23 mouse cellular contexts compared by ENCODE assay signal in the genomic region with DNA sequence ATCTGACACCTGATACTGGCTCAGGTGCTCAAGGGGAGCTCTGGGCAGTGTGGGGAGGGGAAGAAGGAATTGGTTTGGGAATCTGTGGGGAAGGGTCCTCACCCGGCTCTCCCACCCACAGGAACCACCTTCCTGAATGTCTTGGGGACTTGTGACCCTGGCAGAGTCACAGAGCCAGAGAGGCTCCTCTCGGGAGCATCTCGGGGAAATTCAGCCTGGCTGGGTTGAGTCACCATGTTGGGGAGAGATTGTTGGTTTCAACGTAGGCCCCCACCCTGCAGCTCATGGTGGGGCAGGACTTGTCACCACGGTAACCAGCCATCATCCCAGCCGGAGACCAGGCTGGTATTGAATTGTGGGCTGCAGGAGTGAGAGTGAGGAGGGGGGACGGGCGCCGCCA. TPM values are rescaled to one million over a fixed set of nuclear protein-coding genes. Genes with fewer than 3 reads are reported as not detected.
DNase-seq lines count a peak whose midpoint lies in the region; ATAC-seq and TF ChIP-seq lines count a peak whose summit lies in the region.
"Had no signal": no experiment of that assay in that cellular context is flagged by ENCODE, and none has a peak within 500 bp of the region (broad histone marks: within the 10 kb centered on the region; RNA-seq: fewer than 3 reads in every experiment).

No protein-coding gene starts in this region.

- no peak overlapping the region for H3K9ac ChIP-seq in hindbrain, embryonic 11.5 days (ENCODE audit: low read depth, low read length)
- no peak overlapping the region for H3K9ac ChIP-seq in hindbrain, embryonic 14.5 days
- H3K9ac ChIP-seq in ES-Bruce4 (ENCODE audit: low read depth, poor library complexity, severe bottlenecking), result no peak overlapping the region
- H3K9ac ChIP-seq: embryonic facial prominence, embryonic 12.5 days; forebrain, embryonic 13.5 days; hindbrain, embryonic 12.5 days had no signal

- no peaks in the 10 kb centered on the region for H3K36me3 ChIP-seq in hindbrain, embryonic 11.5 days (ENCODE audit: control insufficient read depth, insufficient read depth, low read length)
- no peaks in the 10 kb centered on the region for H3K36me3 ChIP-seq in hindbrain, embryonic 14.5 days (replicated peaks; ENCODE audit: control insufficient read depth, insufficient read depth)
- no peaks in the 10 kb centered on the region for H3K36me3 ChIP-seq in ES-Bruce4 (ENCODE audit: control insufficient read depth, insufficient read depth, low read length, poor library complexity, severe bottlenecking)
- no peaks in the 10 kb centered on the region for H3K36me3 ChIP-seq in embryonic facial prominence, embryonic 10.5 days (replicated peaks)
- H3K36me3 ChIP-seq: embryonic facial prominence, embryonic 12.5 days; hindbrain, embryonic 12.5 days had no signal

- H3K9me3 ChIP-seq in hindbrain, embryonic 11.5 days (ENCODE audit: control insufficient read depth, low read length), result no peaks in the 10 kb centered on the region
- no peaks in the 10 kb centered on the region for H3K9me3 ChIP-seq in hindbrain, embryonic 14.5 days (ENCODE audit: control insufficient read depth, low read length)
- H3K9me3 ChIP-seq in ES-Bruce4 (replicated peaks; ENCODE audit: control insufficient read depth, insufficient read depth, low read length, poor library complexity, severe bottlenecking), result no peaks in the 10 kb centered on the region
- H3K9me3 ChIP-seq in embryonic facial prominence, embryonic 10.5 days, result no peaks in the 10 kb centered on the region
- H3K9me3 ChIP-seq: embryonic facial prominence, embryonic 12.5 days; forebrain, embryonic 13.5 days; hindbrain, embryonic 12.5 days had no signal

- 0% methylated on average over 9 of the region's 9 CpGs for WGBS in hindbrain, embryonic 11.5 days
- WGBS in hindbrain, embryonic 14.5 days, result 2% methylated on average over 9 of the region's 9 CpGs
- 3% methylated on average over 9 of the region's 9 CpGs for WGBS in embryonic facial prominence, embryonic 10.5 days

- no peak for TF ChIP-seq CTCF in ES-Bruce4 (IDR thresholded peaks at IDR 0.05; ENCODE audit: low read depth, low read length)

- H3K27ac ChIP-seq in hindbrain, embryonic 11.5 days (ENCODE audit: low read depth, low read length), result no peak overlapping the region
- no peak overlapping the region for H3K27ac ChIP-seq in hindbrain, embryonic 14.5 days
- H3K27ac ChIP-seq in ES-Bruce4 (ENCODE audit: insufficient read depth, low read length), result no peak overlapping the region
- no peak overlapping the region for H3K27ac ChIP-seq in embryonic facial prominence, embryonic 10.5 days (replicated peaks)
- H3K27ac ChIP-seq: embryonic facial prominence, embryonic 12.5 days; forebrain, embryonic 13.5 days; heart, adult 2 months; hindbrain, embryonic 12.5 days; hindbrain, postnatal 0 days had no signal

- no peak for TF ChIP-seq POLR2A in ES-Bruce4 (IDR thresholded peaks at IDR 0.05; ENCODE audit: insufficient read depth, low read length)

- peaks cover 67% of the 10 kb centered on the region for H3K27me3 ChIP-seq in hindbrain, embryonic 11.5 days (ENCODE audit: control insufficient read depth, insufficient read depth, low read length)
- H3K27me3 ChIP-seq in hindbrain, embryonic 14.5 days (ENCODE audit: control insufficient read depth, insufficient read depth, low read length), result peaks cover 76% of the 10 kb centered on the region
- H3K27me3 ChIP-seq in ES-Bruce4 (ENCODE audit: control insufficient read depth, insufficient read depth, low read length, poor library complexity, severe bottlenecking), result peaks cover 10% of the 10 kb centered on the region
- peaks cover 100% of the 10 kb centered on the region for H3K27me3 ChIP-seq in embryonic facial prominence, embryonic 10.5 days (replicated peaks; ENCODE audit: low read depth, poor library complexity, severe bottlenecking)

- H3K4me1 ChIP-seq in hindbrain, embryonic 11.5 days (replicated peaks; ENCODE audit: control insufficient read depth, insufficient read depth, low read length), result no peaks in the 10 kb centered on the region
- no peaks in the 10 kb centered on the region for H3K4me1 ChIP-seq in hindbrain, embryonic 14.5 days (replicated peaks; ENCODE audit: control insufficient read depth, insufficient read depth, low read length)
- H3K4me1 ChIP-seq in ES-Bruce4 (ENCODE audit: control insufficient read depth, insufficient read depth, low read length), result no peaks in the 10 kb centered on the region
- H3K4me1 ChIP-seq in embryonic facial prominence, embryonic 10.5 days, result peaks cover 26% of the 10 kb centered on the region

- no peak overlapping the region for H3K4me3 ChIP-seq in hindbrain, embryonic 11.5 days (ENCODE audit: low read depth, low read length)
- no peak overlapping the region for H3K4me3 ChIP-seq in hindbrain, embryonic 14.5 days (replicated peaks; ENCODE audit: low read length)
- H3K4me3 ChIP-seq in ES-Bruce4 (ENCODE audit: low read depth, low read length), result peak overlapping the region; percentile 1; the same call in 1 of the 2 replicates
- 0 out of 2 replicates have a peak overlapping the region, but pooled peaks have one; percentile 5 for H3K4me3 ChIP-seq in embryonic facial prominence, embryonic 10.5 days
- H3K4me3 ChIP-seq: embryonic facial prominence, embryonic 12.5 days; forebrain, embryonic 13.5 days; heart, adult 2 months; hindbrain, embryonic 12.5 days had no signal

- peak; percentile 16 for DNase-seq in hindbrain, embryonic 11.5 days (ENCODE audit: low spot score)
- no peak for DNase-seq in hindbrain, embryonic 14.5 days (ENCODE audit: low spot score)
- peak; percentile 33 for DNase-seq in MN1 (ENCODE audit: low spot score)
- no peak for DNase-seq in embryonic facial prominence, embryonic 10.5 days (ENCODE audit: low spot score)
- DNase-seq in gastrocnemius, postnatal 14 days, result no peak
- DNase-seq: adrenal gland, postnatal 10 days; cerebellum, adult 11-12 months; cerebellum, adult 9-10 months; gastrocnemius, postnatal 10 days; heart, adult 2 months; heart, postnatal 36 days; kidney, adult 18-20 months had no signal

- intact Hi-C loops in gastrocnemius, postnatal 14 days (cut with DNase I; ENCODE audit: low total_unique reads), result no loop called here

- TF ChIP-seq EP300 in ES-Bruce4 (IDR thresholded peaks at IDR 0.05; ENCODE audit: insufficient read depth, low read depth, low read length), result no peak

- no peak for ATAC-seq in hindbrain, embryonic 11.5 days (ENCODE audit: low FRiP score)
- no peak for ATAC-seq in hindbrain, embryonic 14.5 days (ENCODE audit: low FRiP score)
- ATAC-seq in frontal cortex, adult (ENCODE audit: low TSS enrichment), result no peak
- ATAC-seq: forebrain, embryonic 13.5 days; hindbrain, postnatal 0 days had no signal

- H3K4me2 ChIP-seq in hindbrain, embryonic 11.5 days (replicated peaks; ENCODE audit: low read depth, low read length), result no peak overlapping the region
- no peak overlapping the region for H3K4me2 ChIP-seq in hindbrain, embryonic 14.5 days (replicated peaks)
- H3K4me2 ChIP-seq: embryonic facial prominence, embryonic 12.5 days; forebrain, embryonic 13.5 days; heart, embryonic 11.5 days; hindbrain, embryonic 12.5 days had no signal

RNA-seq across cellular contexts. Expression of a gene that starts 10.1 kb away (rescaled TPM):
- 2.1 and 3.5 TPM in 2 replicates for polyA plus RNA-seq in hindbrain, embryonic 11.5 days (2014; fragmentation: Nextera tagmentation; extraction: Ambion mirVana)
- polyA plus RNA-seq in hindbrain, embryonic 14.5 days (2014; fragmentation: Nextera tagmentation; extraction: Ambion mirVana), result 1.5 and 2.3 TPM in 2 replicates
- polyA plus RNA-seq in ES-Bruce4 (2011; ENCODE audit: insufficient read depth, insufficient read length, low read depth, missing spikeins), result not detected in 2 replicates
- polyA plus RNA-seq in embryonic facial prominence, embryonic 10.5 days (2016; fragmentation: Nextera tagmentation; extraction: Ambion mirVana), result 0.17 and 0.58 TPM in 2 replicates
- not detected for total RNA-seq in gastrocnemius, postnatal 14 days (2021)
- total RNA-seq: adrenal gland, postnatal 10 days; adrenal gland, postnatal 4 days; gastrocnemius, postnatal 10 days; heart, postnatal 36 days had no signal
- polyA plus RNA-seq: gonadal fat pad, adult 2 months; heart, embryonic 11.5 days; heart, embryonic 16.5 days; kidney, embryonic 14.5 days had no signal

RNA-seq across cellular contexts. Expression of a gene that starts 34.2 kb away (rescaled TPM):
- 0.86 and 0.95 TPM in 2 replicates for polyA plus RNA-seq in hindbrain, embryonic 11.5 days (2014; fragmentation: Nextera tagmentation; extraction: Ambion mirVana)
- polyA plus RNA-seq in hindbrain, embryonic 14.5 days (2014; fragmentation: Nextera tagmentation; extraction: Ambion mirVana), result 0.87 and 1.1 TPM in 2 replicates
- polyA plus RNA-seq in ES-Bruce4 (2011; ENCODE audit: insufficient read depth, insufficient read length, low read depth, missing spikeins), result 1.2 and 1.6 TPM in 2 replicates
- polyA plus RNA-seq in embryonic facial prominence, embryonic 10.5 days (2016; fragmentation: Nextera tagmentation; extraction: Ambion mirVana), result 0.51 and 0.75 TPM in 2 replicates
- not detected for total RNA-seq in gastrocnemius, postnatal 14 days (2021)
- total RNA-seq: gastrocnemius, postnatal 10 days; heart, adult 2 months; heart, postnatal 36 days had no signal

RNA-seq across cellular contexts. Expression of a gene that starts 56.6 kb away (rescaled TPM):
- 21.6 and 22.5 TPM in 2 replicates for polyA plus RNA-seq in hindbrain, embryonic 11.5 days (2014; fragmentation: Nextera tagmentation; extraction: Ambion mirVana)
- polyA plus RNA-seq in hindbrain, embryonic 14.5 days (2014; fragmentation: Nextera tagmentation; extraction: Ambion mirVana), result 29.0 and 30.8 TPM in 2 replicates
- 29.5 and 32.8 TPM in 2 replicates for polyA plus RNA-seq in ES-Bruce4 (2011; ENCODE audit: insufficient read depth, insufficient read length, low read depth, missing spikeins)
- polyA plus RNA-seq in embryonic facial prominence, embryonic 10.5 days (2016; fragmentation: Nextera tagmentation; extraction: Ambion mirVana), result 34.7 and 35.0 TPM in 2 replicates
- 10 to 100 TPM in 1 of 2 experiments, 1 to 10 TPM in 1; 9.8 to 11.1 TPM for total RNA-seq in gastrocnemius, postnatal 14 days (2021)

Comparison
In these comparisons a context has a peak if more than half of its experiments do, and no peak if none do; other contexts are left out.
1. DNase-seq: peak in hindbrain, embryonic 11.5 days (single experiment) and MN1 (single experiment); none in hindbrain, embryonic 14.5 days (single experiment), embryonic facial prominence, embryonic 10.5 days (single experiment) and gastrocnemius, postnatal 14 days (single experiment).
2. H3K4me3 ChIP-seq: peak in ES-Bruce4 (single experiment) and embryonic facial prominence, embryonic 10.5 days (single experiment); none in hindbrain, embryonic 11.5 days (single experiment) and hindbrain, embryonic 14.5 days (single experiment).